Mouse (Mus musculus) urinary bladder, postnatal 25 days (tissue): ENCODE results near the gene Ncapd3.

ENCODE experiments used
- DNase-seq: peaks from one replicate; pipeline ENCODE4 v3.0.0; 2022; ENCODE audit warnings: low spot score

Ncapd3 gene

DNA sequence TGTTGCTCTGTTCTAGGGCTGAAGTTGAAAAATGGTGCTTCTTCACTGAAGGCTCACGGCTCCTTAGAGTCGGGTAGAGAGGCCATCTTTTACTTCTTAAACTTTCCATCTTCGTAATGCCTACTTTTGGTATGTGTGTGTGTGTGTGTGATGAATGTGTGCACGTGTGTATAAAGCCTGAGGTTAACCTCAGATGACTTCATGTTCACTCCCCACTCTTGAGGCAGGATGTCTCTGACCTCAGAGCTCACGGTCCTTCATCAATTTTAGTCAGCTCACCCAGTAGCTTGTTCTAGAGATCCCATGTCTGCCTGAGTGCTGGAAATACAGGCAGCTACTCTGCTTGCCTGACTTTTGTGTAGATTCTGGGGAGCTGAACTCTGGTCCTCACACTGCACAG lies 13.9 kb downstream of the Ncapd3 start:
- DNase-seq = no peak

DNA sequence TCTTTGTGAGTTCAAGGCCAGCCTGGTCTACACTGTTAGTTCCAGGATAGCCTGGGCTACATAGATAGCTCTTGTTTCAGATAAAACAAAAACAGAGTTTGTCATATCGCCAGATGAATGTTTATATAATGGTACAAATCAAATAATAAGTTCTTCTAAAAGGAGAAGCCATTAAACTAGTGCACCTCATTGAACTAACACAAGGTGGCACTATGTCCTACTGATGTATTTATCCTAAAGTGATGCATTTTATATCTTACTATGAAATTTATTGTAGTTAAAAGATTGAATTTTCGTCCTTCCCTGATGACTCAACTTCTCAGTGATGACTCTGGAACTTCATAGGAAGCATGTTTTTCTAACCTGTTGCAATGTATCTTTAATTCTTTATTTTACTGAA lies 19.5 kb downstream of the Ncapd3 start:
- no peak for DNase-seq

DNA sequence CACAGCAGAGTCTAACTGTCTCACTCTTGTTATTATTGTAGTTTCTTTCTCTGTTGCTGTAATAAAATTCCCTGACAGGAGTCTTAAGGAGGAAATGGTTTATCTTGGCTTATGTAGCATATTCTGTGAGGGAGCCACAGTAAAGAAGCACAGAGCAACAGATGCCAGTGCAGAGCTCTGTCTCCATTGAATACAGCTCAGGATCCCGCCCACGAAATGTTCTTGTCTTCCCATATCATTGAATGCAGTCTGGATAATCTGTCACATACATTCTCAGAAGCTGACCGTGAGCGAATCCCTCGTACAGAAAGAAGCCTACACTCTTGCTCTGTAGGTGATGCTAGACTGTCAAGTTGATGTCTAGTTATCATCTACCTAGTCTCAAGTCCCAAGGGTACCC lies 28.4 kb downstream of the Ncapd3 start:
- DNase-seq = no peak

DNA sequence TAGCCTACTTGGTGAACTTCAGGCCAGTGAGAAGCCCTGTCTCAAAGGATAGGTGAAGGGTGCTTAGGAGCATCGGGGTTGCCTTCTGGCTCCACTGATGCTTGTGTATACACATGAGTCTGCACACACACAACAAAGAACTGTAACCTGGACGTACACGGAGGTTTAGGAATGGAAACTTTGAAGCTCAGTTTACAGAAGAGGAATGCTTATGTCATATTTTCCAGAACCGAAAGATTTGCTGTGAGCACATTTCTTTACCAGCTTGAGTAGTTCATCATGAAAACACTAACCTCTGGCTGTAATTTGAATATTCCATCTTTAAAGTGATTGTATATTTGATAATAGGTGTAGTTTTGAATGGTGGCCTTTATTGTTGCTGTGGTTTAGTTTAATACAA lies 40.9 kb downstream of the Ncapd3 start:
- no peak for DNase-seq

DNA sequence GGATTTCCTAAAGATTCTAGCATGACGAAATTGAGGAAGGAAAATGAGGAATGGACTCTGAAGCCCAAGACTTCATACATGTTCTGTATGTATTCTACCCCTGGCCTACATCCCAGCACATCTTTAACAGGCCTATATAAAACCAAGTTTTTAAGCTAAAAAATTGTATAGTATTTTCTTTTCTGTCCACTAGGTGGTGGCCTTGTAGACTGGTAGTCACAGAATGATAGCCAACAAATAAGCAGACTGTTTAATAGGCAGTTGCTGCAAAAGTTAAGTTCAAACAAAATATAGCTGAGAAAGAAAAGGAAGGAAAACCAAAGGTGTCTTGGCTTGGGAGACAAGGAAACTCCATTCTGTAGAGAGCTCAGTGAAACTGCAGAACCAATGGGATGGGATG lies 44.7 kb downstream of the Ncapd3 start:
- DNase-seq = no peak

DNA sequence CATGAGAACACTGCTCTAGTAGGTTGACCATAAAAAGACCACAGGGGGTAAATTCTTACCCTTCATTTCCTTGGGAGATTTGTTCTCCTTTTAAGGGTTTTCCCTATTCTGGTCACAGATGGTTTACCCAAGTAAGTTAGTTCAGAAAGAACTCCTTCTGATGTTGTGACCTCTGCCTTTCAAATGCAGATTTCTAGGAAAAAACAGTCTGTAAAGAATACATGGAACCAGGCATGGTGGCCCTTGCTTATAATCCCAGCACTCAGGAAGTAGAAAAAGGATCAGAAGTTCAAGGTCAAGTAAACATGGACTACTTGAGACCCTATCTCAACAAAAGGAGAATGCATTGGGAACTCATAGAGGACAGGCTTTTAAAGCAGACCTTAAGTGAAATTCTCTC lies 45.8 kb downstream of the Ncapd3 start:
- no peak for DNase-seq

DNA sequence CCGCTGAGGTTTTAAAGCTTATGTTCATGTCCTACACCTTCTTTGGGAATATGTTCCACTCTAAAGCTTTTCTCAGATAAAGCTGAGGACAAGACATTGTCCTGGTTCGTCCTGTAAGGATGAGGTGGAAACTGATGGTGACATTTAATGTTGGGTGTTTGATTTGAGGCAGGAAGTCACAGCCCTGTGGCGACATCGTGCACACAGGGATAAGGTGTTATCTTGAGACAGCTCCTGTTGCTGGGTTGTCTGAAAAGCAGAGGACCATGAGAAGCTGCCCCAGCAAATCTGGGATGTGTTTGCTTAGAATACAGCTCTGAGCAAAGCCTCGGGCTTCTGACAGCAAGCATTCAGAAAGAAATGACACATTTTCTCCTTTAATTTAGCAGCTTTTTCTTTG lies 56.3 kb downstream of the Ncapd3 start:
- DNase-seq = no peak

DNA sequence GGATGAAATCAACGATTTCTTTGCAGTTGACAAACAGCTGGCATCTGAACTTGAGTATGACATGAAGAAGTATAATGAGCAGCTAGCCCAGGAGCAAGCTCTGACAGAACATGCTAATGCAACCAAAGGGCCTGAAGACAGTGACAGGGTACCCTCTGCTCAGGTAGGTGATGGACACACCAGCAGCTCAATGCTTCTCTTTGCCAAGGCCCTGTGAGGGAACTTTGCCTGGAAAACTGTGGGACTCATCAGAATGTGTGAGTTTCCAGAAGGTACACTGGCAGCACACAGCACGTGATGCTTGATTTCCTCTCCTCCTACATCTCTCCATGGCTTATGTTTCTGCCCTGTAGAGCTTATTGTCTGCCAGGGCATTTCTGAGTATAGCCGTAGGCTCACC lies 57.4 kb downstream of the Ncapd3 start:
- no peak for DNase-seq

DNA sequence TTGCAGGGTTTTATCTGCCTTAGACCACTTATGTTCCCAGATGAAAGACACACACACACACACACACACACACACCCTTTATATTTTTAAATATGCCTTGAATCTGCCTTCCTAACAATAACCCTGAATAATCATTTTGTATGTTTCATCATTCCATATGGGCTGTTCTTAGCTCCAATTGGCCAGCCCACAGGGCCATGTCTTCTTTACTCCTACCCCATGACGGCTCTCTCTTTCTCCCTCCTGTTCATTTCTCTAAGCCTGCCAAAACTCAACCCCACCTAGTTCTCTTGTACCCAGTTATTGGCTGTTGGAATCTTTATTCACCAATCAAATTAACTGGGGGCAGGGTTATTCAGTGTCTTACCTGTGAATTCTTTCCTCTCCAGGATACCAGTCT lies 60.2 kb downstream of the Ncapd3 start:
- DNase-seq = no peak

DNA sequence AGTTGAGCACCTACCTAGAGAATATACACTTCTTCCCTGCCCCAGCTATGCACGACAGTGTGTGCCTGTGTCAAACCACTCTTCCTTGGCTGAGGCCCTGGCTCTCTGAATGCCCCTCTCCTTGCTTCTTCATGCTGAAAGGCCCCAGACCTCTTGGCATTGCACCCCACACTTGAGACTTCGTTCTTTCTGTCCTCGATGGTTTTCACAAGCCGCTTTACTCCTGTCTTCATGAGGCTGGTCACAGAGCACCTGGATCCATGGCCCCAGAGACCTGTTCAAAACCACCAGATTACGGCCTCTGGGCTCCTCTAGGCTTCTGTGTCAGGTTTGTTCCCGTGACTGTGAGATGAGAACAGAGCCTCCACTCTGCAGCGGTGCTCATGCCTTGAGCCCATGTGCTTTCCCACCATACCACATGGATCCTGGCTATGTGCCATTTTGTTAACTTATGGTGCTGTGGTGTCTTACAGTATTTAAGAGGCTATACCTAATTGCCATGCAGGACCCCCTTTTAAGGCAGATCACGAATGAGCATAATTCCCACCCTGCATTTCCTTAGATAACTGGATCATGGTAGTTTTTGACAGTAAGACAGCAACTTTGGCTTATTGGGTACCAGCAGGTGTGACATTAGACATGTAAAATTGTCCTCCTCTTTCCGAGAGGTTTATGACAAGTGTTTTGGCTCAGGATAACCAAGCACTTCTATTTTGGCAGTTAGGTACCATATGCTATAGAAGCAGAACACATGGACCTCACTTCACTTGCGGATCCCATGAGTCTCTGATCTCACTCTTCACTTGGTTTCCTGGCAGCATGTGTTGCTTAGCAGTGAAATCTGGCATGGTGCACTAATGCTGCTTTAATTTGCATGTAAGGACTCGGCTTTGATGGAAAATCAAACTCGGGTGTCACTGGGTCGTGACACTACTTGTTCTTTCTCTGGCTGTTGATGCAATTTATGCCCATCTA lies 61.1 kb downstream of the Ncapd3 start:
- DNase-seq = no peak

DNA sequence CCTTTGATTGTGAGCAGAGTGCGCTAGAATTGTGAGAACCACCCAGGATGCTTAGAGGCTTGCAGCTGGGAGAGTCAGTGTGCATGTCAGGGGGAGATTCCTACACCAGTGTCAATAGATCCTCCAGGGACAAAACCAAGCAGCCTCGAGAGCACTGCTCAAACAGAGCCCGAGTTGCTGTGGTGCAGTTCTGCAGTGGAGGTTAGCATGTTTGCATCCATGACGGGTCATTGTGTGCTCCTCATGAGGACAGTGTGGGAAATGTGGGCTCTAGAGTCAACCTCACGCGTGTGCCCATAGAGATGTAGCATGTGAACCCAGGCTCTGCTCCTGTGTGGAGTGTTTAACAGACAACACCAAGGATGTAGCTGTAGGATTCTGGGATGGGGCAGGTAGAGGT lies 62.9 kb downstream of the Ncapd3 start:
- no peak for DNase-seq

DNA sequence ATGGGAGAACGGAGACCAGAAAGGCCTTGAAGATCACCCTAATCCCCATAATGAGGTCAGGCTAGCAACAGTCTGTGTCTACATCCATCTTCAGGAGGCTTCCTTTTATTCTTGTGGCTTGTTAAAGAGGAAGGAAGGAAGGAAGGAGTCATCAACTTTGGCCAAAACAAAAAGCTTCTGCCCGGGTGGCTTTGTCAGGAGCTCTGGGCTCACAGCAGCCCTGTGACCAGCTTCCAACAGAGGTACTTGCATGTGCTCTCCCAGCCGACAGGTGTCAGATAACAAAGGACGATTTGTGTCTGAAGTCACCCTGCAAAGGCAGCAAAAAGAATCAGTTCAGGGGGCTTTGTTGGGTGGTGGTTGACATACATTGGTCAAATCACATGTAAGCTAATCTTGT lies 68.1 kb downstream of the Ncapd3 start:
- no peak for DNase-seq

DNA sequence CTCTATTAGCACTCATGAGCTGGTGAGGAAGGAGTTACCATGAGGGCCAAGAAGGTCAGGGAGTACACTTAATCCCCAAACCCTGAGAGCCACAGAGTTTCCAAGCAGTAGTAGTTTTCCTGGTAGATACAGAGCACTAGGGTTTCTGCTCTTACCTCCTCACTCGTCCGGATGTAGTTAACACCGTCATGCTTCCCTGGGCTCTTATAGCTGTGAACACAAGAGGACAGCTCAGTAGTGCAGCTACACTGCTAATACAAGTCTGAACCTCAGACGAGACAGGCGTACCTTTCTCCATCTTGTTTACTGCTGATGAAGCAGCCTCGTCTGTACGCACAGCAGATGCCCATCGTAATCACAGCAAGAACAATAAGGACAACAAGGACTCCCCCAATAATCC lies 68.6 kb downstream of the Ncapd3 start:
- no peak for DNase-seq

DNA sequence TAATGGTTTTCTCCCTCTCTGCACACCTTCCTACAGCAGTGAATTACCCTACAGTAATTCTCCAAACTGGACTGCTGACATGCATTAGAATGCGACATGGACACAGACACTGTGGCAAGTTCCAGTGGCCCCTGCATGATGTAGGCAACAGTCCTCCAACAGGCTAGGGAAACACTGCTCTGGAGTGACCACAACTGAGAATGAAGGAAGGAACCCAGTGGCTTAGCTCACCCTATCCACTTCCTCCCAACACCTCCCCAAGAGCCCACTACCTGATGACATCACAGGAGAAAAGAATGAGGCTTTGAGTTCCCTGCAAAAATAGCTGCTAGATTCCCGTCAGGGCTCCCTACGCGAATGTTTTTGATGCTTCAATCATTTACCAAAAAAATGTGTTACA lies 69.5 kb downstream of the Ncapd3 start:
- no peak for DNase-seq

DNA sequence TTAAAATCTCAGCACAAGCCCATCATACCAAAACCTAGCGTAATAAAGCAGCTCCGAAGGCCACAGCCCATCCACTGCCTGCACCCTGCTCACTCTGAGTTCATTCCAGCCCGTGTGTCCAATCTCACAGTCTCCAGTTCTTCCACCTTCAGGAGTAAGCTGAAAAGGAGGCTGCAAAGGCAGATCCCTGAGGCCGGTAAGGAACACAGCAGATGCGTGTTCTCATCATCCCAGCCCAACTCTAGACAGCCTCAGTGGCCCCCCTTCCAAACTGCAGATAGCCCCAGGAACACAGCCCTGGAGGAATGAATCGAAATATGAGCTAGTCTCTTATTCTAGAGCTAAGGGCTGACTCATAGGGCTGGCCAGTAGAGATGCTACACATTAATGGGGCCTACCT lies 71.5 kb downstream of the Ncapd3 start:
- DNase-seq = no peak

DNA sequence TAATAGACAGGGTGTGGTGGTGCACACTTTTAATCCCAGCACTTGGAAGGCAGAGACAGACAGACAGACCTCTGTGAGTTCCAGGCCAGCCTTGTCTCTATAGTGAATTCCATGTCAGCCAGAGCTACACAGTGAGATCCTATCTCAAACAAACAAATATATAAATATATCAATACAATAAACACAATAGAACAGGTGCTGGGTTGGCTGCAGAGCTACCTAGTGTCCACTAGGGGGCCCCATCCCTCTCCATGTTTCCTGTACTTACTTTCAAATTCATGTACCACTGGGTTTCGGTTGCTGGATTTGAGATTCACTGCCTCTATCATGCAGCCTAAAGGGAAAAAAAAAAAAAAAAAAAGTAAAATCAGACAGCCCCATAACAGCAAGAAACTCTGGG lies 76.1 kb downstream of the Ncapd3 start:
- peak; percentile 29 for DNase-seq

DNA sequence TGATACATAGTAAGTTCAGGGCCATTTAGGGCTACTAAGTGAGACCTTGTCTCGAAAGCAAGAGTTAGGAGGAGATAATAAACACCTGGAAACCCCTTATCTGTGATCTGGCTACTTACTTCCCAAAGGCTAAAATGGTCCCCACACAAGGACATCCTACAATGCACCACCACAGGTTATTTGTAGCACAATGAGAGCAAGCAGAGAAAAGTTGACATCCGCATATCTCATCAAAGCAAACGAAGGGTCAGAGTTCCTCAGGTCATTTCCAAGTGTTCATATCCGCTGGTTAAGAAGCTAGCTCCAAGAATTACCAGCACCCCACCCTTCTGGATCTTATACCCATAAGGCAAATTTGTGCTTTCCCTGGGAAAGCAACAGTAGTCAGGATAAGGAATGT lies 78.5 kb downstream of the Ncapd3 start:
- no peak for DNase-seq

DNA sequence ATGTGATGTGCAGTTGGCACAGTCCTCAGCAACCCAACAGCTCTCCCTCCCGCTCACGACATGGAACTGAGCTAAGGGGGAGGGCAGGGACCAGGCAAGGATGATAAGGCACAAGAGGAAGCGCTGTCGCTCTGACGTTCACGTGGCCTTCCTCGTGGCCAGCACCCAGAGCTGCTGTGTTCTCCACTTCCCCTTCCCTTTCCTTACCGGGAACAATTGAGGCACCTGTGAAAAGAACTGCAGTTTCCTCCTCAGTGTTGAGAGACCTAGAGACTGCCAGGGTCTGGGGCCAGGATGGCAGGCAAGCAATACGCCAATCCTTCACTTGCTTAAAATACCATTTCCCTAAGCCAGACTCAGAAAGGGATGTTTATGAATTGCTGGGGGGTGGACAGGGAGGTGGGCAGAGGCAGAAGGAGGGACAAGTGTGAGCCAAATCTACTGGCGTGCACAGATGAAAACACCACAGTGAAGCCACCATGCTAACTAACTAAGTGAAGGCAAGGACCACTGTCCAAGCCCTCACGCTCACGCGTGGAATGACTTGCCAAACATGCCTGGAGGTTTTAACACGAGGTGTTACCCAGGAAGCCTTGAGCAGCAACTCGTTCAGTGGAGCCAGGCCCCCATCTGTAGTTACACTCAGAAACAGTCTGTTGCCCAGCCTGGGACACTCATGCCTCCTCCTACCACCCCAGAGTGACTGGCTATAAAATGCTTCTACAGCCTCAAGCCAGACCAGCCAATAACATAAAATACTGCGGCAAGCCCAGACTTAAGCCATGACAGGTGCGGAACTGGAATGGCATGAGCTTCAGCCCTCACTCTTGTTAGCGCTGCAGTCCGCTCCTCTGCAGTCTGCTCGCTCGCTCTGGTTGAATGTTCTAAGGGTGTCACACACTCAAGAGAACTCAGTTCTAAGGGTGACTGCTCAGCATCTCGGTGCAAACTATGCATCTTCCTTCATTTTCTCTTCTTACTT lies 79.8 kb downstream of the Ncapd3 start:
- DNase-seq = no peak

DNA sequence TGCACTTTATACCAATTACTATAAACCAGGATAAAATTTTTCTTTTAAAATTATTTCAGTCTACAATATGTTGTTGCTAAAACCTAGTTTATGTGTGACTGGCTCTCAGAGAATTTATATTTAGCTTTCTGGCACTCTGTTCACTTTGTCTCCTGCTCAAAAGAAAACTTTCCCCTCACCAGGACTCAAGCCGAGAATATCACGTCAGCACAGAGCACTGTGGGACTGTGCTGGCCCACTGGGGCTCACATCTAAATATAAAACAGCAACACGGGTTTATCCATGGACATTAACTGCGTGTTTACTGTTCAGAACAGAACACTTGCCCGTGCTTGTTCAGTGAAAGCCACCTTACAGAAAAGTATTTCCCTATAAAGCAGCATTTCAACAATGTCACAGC lies 80.7 kb downstream of the Ncapd3 start:
- DNase-seq = no peak

DNA sequence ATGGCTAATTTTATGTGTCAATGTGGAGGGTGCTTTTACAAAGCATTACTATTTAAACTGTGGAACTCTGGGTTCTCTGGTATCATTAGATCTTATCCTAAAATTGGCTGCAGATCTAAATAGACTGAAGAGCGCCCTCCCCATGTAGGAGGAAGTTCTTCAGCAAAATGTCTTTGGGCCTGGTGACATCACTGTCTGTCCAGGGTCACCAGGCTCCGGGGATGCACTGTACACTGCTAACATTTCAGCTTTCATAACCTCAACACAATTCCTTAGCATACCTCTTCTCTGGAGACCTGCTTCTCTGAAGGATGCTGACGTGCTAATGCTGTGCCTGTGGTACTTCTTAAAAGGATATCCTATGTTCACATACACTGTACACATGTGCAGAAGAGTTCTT lies 81.8 kb downstream of the Ncapd3 start:
- no peak for DNase-seq

DNA sequence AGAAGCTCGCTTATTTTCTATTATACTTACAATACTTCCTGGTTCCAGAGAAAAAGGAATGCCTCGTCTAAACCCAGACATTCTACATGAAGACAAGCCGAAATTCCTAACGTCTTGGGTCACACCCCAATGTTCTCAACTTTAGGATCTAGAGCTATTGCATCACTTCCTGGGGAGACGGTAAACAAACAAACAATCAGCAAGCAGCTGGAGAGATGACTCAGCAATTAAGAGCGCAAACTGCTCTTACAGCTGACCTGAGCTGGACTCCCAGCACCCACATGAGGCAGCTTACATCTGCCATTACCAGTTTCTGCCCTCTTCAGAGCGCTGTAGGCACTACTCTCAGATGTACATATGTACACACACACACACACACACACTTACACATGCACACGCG lies 91.3 kb downstream of the Ncapd3 start:
- no peak for DNase-seq

DNA sequence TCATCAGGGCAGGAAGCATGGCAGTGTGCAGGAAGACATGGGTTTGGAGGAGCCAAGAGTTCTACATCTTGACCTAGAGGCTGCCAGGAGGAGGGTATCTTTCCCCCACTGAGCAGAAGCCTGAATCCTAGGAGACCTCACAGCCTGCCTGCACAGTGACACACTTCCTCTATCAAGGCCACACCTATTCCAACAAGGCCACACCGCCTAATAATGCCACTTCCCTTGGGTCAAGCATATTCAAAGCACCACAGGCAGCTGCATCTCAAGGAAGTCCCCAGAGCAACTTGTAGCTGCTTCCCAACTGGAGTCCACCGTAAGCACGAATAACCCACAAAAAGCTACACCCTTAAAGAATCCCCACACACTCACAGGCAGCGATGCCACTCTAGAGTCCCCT lies 92.1 kb downstream of the Ncapd3 start:
- no peak for DNase-seq

DNA sequence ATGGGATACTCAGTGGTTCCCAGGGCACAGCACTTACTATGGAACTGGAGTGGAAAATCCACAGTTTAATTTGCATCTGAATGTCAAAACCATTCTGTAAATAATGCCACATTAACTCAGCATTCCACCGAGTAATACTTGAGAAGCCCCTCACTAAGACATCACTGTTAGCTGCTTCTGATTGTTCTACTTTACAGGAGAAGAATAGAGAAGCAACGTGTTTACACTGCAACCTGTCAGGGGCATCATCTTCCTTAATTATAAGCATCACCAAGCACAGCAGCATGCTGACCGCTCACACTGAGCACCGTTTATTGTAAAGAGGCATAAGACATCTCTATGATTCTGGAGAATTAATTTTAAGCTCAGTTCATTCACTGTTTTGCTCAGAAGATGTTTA lies 93.0 kb downstream of the Ncapd3 start:
- no peak for DNase-seq
